Mouse (Mus musculus) gastrocnemius, postnatal 36 days (tissue): Measurements from ENCODE around the gene Mllt10. TPM values are rescaled to one million over a fixed set of nuclear protein-coding genes. Genes with fewer than 3 reads are reported as not detected.

Experiments used
- DNase-seq, 2 experiments: peaks; one replicate each; pipeline ENCODE4 v3.0.0; 2022
- intact Hi-C: fragments of 180-260 bp; cut with DNase I; formaldehyde crosslinking; loops from one replicate; pipeline ENCODE4 v1.15.1; 2025
- microRNA-seq, 2 experiments: library from miRNA; unstranded; fragments of <30 nt; microRNA quantifications; one replicate each; pipeline ENCODE4 v1.2.0; 2021
- total RNA-seq, 2 experiments: library from RNA; stranded (reverse); gene quantifications; 2 replicates each; pipeline ENCODE4 v1.2.3; 2021

The Mllt10 gene
- total RNA-seq, 2 experiments from 2014 or later = 15.6 to 21.9 TPM

DNA sequence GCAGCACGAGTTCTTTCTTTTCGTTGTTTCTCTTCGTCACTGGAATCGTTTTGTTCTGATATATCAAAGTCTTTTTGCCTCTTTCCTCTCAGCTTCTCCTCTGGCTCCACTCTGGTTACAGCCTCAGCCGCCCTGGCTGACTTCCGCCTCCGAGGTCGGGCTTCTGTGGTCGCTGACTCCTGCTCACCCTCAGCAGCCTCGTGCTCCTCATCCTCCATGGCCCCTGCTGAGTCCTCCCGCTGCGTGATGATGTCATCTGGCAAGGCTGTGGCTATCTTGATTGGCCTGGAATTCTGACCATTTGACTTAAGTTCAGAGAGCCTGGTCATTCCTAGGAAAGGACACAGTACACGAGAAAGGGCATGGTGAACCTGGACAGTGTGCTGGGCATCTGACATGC lies 164.5 kb downstream of the Mllt10 start:
- intact Hi-C loops = loop anchor here (10.0 kb wide), 1 partner anchor 455 kb away; the partner anchor contains the start of genes Bmi1 and Commd3
- DNase-seq = no peak

DNA sequence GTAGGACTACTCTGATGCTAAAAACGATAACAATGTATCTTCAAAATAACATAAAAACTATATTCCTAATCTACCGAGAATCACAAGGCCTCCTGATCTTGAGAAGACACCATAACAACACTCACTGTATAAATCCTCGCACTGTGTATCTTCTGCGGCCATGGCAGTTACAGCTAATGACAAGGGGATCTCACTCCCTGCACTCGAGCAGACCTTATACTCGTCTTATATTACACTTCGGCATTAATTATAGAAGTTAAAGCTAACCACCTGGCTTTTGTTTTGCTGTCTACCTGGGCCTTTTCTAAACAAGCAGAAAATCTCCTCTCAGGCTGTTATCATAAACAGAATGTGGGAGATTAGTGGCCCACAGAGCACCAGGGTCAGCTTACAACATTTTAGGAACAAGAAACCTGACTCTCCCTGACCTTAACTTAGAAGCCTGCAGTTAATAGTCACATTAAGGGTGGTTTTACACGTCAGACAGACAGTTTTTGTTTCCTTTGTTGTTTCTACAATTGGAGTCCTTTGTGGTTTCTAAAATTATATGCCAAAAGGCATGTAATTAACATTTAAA lies 173.5 kb downstream of the Mllt10 start:
- intact Hi-C loops = no loop called here
- no peak for DNase-seq

DNA sequence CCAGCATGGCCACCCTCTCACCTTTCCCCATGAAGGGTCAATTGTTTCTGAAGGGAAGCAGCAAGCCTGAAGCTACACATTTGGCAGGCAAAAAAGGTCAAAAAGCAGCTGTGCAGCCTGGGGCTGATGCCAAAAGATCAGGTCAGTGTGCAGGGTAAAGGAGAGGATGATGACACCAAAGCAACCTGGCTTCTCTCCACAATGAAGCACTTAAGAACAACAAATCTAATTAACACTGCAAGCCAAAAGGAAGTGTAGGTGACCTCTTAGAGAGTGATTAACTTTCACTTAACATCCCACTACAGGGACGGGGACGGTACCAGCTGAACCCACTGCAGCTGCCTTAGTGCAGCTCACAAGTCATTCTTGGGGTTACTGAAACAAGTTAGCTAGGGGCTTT lies 174.2 kb downstream of the Mllt10 start:
- intact Hi-C loops = no loop called here
- no peak for DNase-seq

DNA sequence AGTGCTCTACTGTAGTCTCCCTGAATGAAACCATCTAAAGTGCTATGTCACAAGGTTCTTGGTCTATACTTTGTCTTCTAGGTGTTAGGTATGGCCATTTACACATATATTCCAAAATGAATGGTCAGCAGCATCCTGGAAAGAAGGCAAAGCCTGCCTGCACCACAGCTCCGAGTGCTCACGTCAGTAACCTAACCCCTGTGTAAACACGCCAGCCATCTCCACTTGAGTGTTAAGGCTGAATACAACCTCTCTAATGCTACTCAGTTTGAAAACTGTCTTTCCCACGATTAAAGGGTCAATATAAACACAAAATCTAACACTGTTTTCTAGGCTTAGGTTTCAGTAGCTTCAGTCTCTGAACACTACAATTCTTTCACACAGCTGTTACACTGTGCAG lies 176.1 kb downstream of the Mllt10 start:
- intact Hi-C loops = no loop called here
- no peak for DNase-seq

DNA sequence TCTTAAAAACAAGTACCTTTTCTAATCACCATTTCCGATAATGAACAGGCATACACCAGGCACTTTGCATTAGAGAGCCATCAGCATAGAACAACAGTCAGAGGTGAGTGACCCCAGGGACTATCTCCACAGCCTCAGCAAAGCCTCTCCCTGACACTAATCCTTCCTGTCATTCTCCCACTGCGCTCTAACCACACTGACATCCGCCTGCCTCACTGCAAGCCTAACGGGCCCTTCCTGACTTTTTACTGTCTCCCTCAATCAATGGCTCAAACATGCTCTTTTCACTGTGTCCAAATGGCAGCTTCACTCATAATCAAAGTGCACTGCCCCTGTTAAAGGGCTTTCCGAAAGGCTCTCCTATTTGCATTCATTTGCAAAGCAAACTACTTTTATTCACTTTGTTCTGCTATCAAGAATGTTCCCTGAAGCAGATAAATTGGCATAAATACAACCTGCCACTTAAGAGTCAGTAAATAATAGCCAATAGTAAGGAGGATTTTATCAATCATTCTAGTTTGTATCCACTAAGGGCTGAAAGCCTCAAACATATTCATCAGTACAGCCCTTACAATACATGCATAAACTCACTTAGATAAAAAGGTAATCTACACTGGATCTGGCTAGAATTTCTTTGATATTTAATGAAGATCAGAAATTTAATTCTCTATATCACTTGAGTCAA lies 178.0 kb downstream of the Mllt10 start:
- intact Hi-C loops = no loop called here
- no peak for DNase-seq

DNA sequence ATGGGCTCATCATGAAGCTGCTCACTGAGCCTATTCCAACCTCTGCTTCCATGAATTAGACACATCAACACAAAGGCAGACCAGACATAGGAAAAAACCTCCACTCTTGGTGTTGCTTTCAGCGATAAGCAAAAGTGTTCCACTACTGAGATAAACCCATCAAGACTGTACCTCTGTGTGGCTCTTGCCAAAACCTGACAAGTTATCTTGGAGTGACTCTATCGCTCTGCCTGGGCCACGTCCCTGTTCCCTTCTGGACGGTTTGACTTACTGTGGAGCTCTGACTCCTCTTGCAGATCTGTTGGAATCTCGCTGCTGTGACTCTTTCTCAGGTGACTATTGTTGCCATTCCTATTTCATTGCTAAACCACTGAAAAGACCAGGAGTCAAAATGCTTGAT lies 180.5 kb downstream of the Mllt10 start:
- DNase-seq = no peak

DNA sequence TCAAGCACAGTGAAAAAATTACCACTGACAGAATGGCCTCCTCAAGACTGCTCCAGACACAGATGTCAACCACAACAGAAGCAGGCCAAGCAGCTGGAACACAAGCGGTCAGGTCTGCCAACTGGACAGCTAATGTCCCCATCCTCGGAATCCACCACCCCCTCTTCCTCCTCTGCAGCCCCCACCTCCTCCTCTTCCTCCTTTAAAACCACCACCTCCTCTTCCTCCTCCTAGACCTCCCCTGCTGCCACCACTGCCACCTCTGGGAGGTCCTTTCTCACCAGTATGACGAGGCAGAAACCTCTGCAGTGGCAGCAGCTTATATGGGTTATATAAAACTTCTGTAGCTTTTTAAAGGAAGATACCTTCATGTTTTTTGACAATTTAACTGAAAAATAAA lies 194.2 kb downstream of the Mllt10 start:
- intact Hi-C loops = no loop called here
- DNase-seq = no peak

More for the DNA sequence above, 180.5 kb downstream of the Mllt10 start:
- intact Hi-C loops = no loop called here

Small RNA genes within 50 kb of the gene (microRNA-seq; reads per million reads assigned to microRNA genes)
- gene Gm23638 (0 reads per million in 2 experiments), gene Mir7655 (0 reads per million in 2 experiments)

Other genes starting within 250 kb of the Mllt10 start
- not detected for gene H2al2a, start 58.3 kb upstream of the Mllt10 start, total RNA-seq
- gene A930004D18Rik, start 17.5 kb upstream of the Mllt10 start, total RNA-seq = under 1 TPM; 0.17 to 0.20 TPM
- under 1 TPM; 0.18 to 0.25 TPM for gene Skida1, start 6.2 kb upstream of the Mllt10 start, total RNA-seq